Mouse (Mus musculus) liver, postnatal 0 days (tissue): ENCODE measurements at regions not wholly inside any gene's neighbourhood (a gene's known extent, or its start where the extent isn't known, plus 50 kb on each side); places are given as distances from the start of the nearest gene placed in this dataset.

Experiments used
- CTCF ChIP-seq: sonication (generic); IDR thresholded peaks from 2 replicates; pipeline ENCODE4 v1.5.1; 2016; ENCODE audit warnings: antibody characterized with exemption, low read depth
- EP300 ChIP-seq: IDR thresholded peaks from 2 replicates; pipeline ENCODE4 v1.6.1; 2016; ENCODE audit warnings: antibody characterized with exemption, low read depth, mild to moderate bottlenecking

- TF ChIP-seq CTCF (peak; percentile 36; the same call in 1 of the 2 replicates), EP300 (no peak)
Measured at GRCm38 (mm10) chr12:70767959-70768358, 57.4 kb upstream of the Frmd6 start.
